In the genomic region with DNA sequence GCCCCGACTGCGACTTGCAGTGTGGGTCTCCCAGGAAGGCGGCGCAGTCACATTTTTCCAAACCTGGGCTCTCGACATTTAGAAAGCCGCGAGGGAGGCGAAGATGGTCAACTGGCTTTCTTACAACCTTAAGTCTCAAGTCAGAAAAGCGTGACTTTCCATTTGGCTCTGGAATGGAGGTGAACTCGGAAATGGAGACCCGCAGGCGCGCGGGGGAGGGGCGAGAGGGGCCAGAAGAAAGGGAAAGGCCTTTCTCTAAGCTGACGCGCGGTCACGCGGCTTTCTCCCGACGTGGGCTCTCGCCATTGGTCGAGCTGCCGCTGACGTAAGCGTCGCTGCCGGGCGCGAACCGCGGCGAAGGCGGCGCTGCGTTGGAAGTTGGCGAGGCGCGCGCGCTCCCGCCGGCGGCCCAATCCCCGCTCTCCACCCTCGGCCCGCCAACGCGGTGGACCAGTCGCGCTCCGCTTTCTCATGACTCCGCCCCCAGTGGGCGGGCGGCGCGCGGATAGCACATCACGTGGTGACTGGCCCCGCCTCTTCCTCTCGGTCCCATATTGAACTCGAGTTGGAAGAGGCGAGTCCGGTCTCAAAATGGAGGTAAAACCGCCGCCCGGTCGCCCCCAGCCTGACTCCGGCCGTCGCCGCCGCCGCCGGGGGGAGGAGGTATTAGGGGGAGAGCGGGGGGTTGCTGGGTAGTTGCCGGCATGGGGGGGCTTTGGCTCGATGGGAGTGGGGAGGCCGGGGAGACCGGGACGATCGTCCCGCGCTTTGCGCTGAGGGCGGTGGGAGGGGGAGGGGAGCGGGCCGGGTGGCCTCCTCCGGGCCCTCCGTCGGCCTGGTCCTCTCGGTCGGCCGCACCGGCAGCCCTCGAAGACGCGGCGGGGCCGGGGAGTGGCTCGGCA, we compare ENCODE assay signal across 7 mouse cellular contexts. TPM values are rescaled to one million over a fixed set of nuclear protein-coding genes. Genes with fewer than 3 reads are reported as not detected.
DNase-seq lines count a peak whose midpoint lies in the region; ATAC-seq lines count a peak whose summit lies in the region.

A gene (plus strand): TSS at position 535 of the 902 bp plus-strand sequence.

- H3K9me3 ChIP-seq in embryonic facial prominence, embryonic 11.5 days (replicated peaks; ENCODE audit: control insufficient read depth, low read length) = no peaks in the 10 kb centered on the region
- no peaks in the 10 kb centered on the region for H3K9me3 ChIP-seq in limb, embryonic 11.5 days (ENCODE audit: control insufficient read depth, low read length)
- H3K9me3 ChIP-seq in midbrain, embryonic 14.5 days (ENCODE audit: control insufficient read depth, low read length) = no peaks in the 10 kb centered on the region

- under 1% methylated on average over 68 of the region's 102 CpGs for WGBS in embryonic facial prominence, embryonic 11.5 days
- WGBS in limb, embryonic 11.5 days = under 1% methylated on average over 75 of the region's 102 CpGs
- WGBS in midbrain, embryonic 14.5 days = under 1% methylated on average over 96 of the region's 102 CpGs

- peak within 1 kb of the TSS; percentile 100 for H3K9ac ChIP-seq in embryonic facial prominence, embryonic 11.5 days (replicated peaks; ENCODE audit: low read length)
- peak within 1 kb of the TSS; percentile 100 for H3K9ac ChIP-seq in limb, embryonic 11.5 days (ENCODE audit: low read length)
- peak within 1 kb of the TSS; percentile 96 for H3K9ac ChIP-seq in midbrain, embryonic 14.5 days (replicated peaks; ENCODE audit: low read length)

- peak within 1 kb of the TSS; percentile 97 for H3K4me3 ChIP-seq in embryonic facial prominence, embryonic 11.5 days (ENCODE audit: low read depth, low read length)
- peak within 1 kb of the TSS; percentile 96 for H3K4me3 ChIP-seq in limb, embryonic 11.5 days (ENCODE audit: low read depth, low read length)
- peak within 1 kb of the TSS; percentile 88 for H3K4me3 ChIP-seq in midbrain, embryonic 14.5 days (replicated peaks; ENCODE audit: low read depth, low read length)

- peaks cover 2% of the 10 kb centered on the region for H3K4me1 ChIP-seq in embryonic facial prominence, embryonic 11.5 days (ENCODE audit: control insufficient read depth, insufficient read depth, low read length)
- H3K4me1 ChIP-seq in limb, embryonic 11.5 days (ENCODE audit: control insufficient read depth, insufficient read depth, low read length) = peaks cover 14% of the 10 kb centered on the region
- peaks cover 19% of the 10 kb centered on the region for H3K4me1 ChIP-seq in midbrain, embryonic 14.5 days (ENCODE audit: control insufficient read depth, insufficient read depth, low read length)

- H3K4me2 ChIP-seq in embryonic facial prominence, embryonic 11.5 days (ENCODE audit: low read depth, low read length) = peak within 1 kb of the TSS; percentile 79
- peak within 1 kb of the TSS; percentile 78 for H3K4me2 ChIP-seq in limb, embryonic 11.5 days (ENCODE audit: low read depth, severe bottlenecking)
- peak within 1 kb of the TSS; percentile 67 for H3K4me2 ChIP-seq in midbrain, embryonic 14.5 days (ENCODE audit: low read length)

- H3K27me3 ChIP-seq in embryonic facial prominence, embryonic 11.5 days (ENCODE audit: control insufficient read depth, insufficient read depth, low read length) = no peaks in the 10 kb centered on the region
- no peaks in the 10 kb centered on the region for H3K27me3 ChIP-seq in limb, embryonic 11.5 days (ENCODE audit: control insufficient read depth, insufficient read depth, low read length)
- H3K27me3 ChIP-seq in midbrain, embryonic 14.5 days (ENCODE audit: control insufficient read depth, insufficient read depth, low read length) = no peaks in the 10 kb centered on the region

- peak; percentile 99 for DNase-seq in adrenal gland, postnatal 14 days
- DNase-seq in embryonic facial prominence, embryonic 11.5 days (ENCODE audit: low spot score) = peak; percentile 99
- peak; percentile 99 for DNase-seq in kidney, adult 18-20 months
- DNase-seq in limb, embryonic 11.5 days (ENCODE audit: low spot score) = peak; percentile 99
- peak; percentile 100 for DNase-seq in midbrain, embryonic 14.5 days
- peak; percentile 96 to 99 for DNase-seq in spleen, adult 18-20 months

- peak within 1 kb of the TSS; percentile 99 for H3K27ac ChIP-seq in embryonic facial prominence, embryonic 11.5 days (replicated peaks; ENCODE audit: low read depth, low read length)
- H3K27ac ChIP-seq in limb, embryonic 11.5 days (replicated peaks; ENCODE audit: low read depth, low read length) = peak within 1 kb of the TSS; percentile 98
- H3K27ac ChIP-seq in midbrain, embryonic 14.5 days (replicated peaks; ENCODE audit: low read depth, low read length) = peak within 1 kb of the TSS; percentile 98

- H3K36me3 ChIP-seq in embryonic facial prominence, embryonic 11.5 days (replicated peaks; ENCODE audit: control insufficient read depth, insufficient read depth, low read depth, low read length) = peaks cover 5% of the 10 kb centered on the region
- peaks cover 5% of the 10 kb centered on the region for H3K36me3 ChIP-seq in limb, embryonic 11.5 days (ENCODE audit: control insufficient read depth, insufficient read depth, low read length)
- peaks cover 21% of the 10 kb centered on the region for H3K36me3 ChIP-seq in midbrain, embryonic 14.5 days (ENCODE audit: control insufficient read depth, insufficient read depth, low read length)

- peak; percentile 88 for ATAC-seq in embryonic facial prominence, embryonic 11.5 days (replicated peaks; ENCODE audit: insufficient number of reproducible peaks, low FRiP score, low TSS enrichment, low read depth)
- ATAC-seq in granulocyte monocyte progenitor cell, adult 5-6 weeks (replicated peaks; ENCODE audit: poor library complexity, severe bottlenecking) = peak; percentile 81
- ATAC-seq in limb, embryonic 11.5 days (ENCODE audit: insufficient number of reproducible peaks, low FRiP score, low TSS enrichment, low read depth) = peak; percentile 94
- peak; percentile 97 for ATAC-seq in midbrain, embryonic 14.5 days (ENCODE audit: low FRiP score, low TSS enrichment)

RNA-seq across cellular contexts. Expression of the gene that starts here (rescaled TPM):
- total RNA-seq in adrenal gland, postnatal 14 days (2021) = 509 and 538 TPM in 2 replicates
- 335 and 356 TPM in 2 replicates for polyA plus RNA-seq in embryonic facial prominence, embryonic 11.5 days (2014; fragmentation: Nextera tagmentation; extraction: Ambion mirVana)
- total RNA-seq in granulocyte monocyte progenitor cell, adult 5-6 weeks (2014; fragmentation: Nextera tagmentation) = 734 and 909 TPM in 2 replicates
- total RNA-seq in granulocyte monocyte progenitor cell, adult 5-6 weeks (2017) = 363 and 370 TPM in 2 replicates
- 326 and 364 TPM in 2 replicates for polyA plus RNA-seq in limb, embryonic 11.5 days (2014; fragmentation: Nextera tagmentation; extraction: Ambion mirVana)
- 163 and 176 TPM in 2 replicates for polyA plus RNA-seq in midbrain, embryonic 14.5 days (2014; fragmentation: Nextera tagmentation; extraction: Ambion mirVana)

Comparison
In these comparisons a context has a peak if more than half of its experiments do, and no peak if none do; other contexts are left out.
1. Peak in every context shown above with its lines: DNase-seq, ATAC-seq, H3K4me3 ChIP-seq and H3K27ac ChIP-seq.